Mouse (Mus musculus): Measurements from ENCODE around the gene Mmel1.

GRCm38 (mm10) chr4:154831915-154832573 is 37.3 kb upstream of the Mmel1 start:
- TF ChIP-seq POLR2A (IDR thresholded peaks at IDR 0.05; ENCODE audit: insufficient read depth, low read depth, low read length) (no peak), CTCF (IDR thresholded peaks at IDR 0.05) (no peak)

All from heart, adult 2 months (tissue).